Mouse (Mus musculus) stomach, embryonic 14.5 days (tissue): ENCODE data around the gene Spi1. TPM values are rescaled to one million over a fixed set of nuclear protein-coding genes. Genes with fewer than 3 reads are reported as not detected.

Experiments
- ATAC-seq: fragments of 200-750 bp; cut with Nextera tagmentation; 2 replicates; pipeline ENCODE4 v1.8.0; 2017; ENCODE audit warnings: low read depth, moderate TSS enrichment; ENCODE audit not compliant: insufficient number of reproducible peaks, insufficient read depth, low FRiP score
- H3K27ac ChIP-seq: fragments of 300-500 bp; sonication (generic); 2 replicates; pipeline ENCODE4 v1.5.1; 2014; ENCODE audit warnings: mild to moderate bottlenecking, low read length, moderate library complexity, mixed read lengths
- H3K27me3 ChIP-seq: fragments of 300-500 bp; sonication (generic); 2 replicates; pipeline ENCODE4 v1.6.1; 2014; ENCODE audit warnings: low read length, control low read depth, mixed read lengths; ENCODE audit not compliant: control insufficient read depth, insufficient read depth
- H3K36me3 ChIP-seq: fragments of 300-500 bp; sonication (generic); 2 replicates; pipeline ENCODE4 v1.6.1; 2014; ENCODE audit warnings: mild to moderate bottlenecking, control low read depth, low read length, moderate library complexity, mixed read lengths; ENCODE audit not compliant: control insufficient read depth, insufficient read depth
- H3K4me1 ChIP-seq: fragments of 300-500 bp; sonication (generic); 2 replicates; pipeline ENCODE4 v1.6.1; 2014; ENCODE audit warnings: low read length, control low read depth, mixed read lengths; ENCODE audit not compliant: control insufficient read depth, insufficient read depth
- H3K4me2 ChIP-seq: fragments of 300-500 bp; sonication (generic); replicated peaks from 2 replicates; pipeline ENCODE4 v1.6.1; 2014; ENCODE audit warnings: low read depth, low read length, control low read depth
- H3K4me3 ChIP-seq: fragments of 300-500 bp; sonication (generic); 2 replicates; pipeline ENCODE4 v1.5.1; 2014; ENCODE audit warnings: low read depth, low read length, control low read depth
- H3K9ac ChIP-seq: fragments of 300-500 bp; sonication (generic); replicated peaks from 2 replicates; pipeline ENCODE4 v1.6.1; 2014; ENCODE audit warnings: low read depth, mild to moderate bottlenecking, control low read depth, low read length, moderate library complexity, mixed read lengths
- H3K9me3 ChIP-seq: fragments of 300-500 bp; sonication (generic); 2 replicates; pipeline ENCODE4 v1.6.1; 2016; ENCODE audit warnings: low read depth, low read length, control low read depth; ENCODE audit not compliant: control insufficient read depth
- WGBS: fragments of 180-500 bp; shearing (Covaris S2); extraction: QIAGEN DNeasy Blood & Tissue Kit; methylation state at CpG from one replicate; pipeline ENCODE4 v1.1.7; 2014; 5-methylcytosine and 5-hydroxymethylcytosine counted together
- polyA plus RNA-seq: library from polyadenylated mRNA; unstranded; fragments of >200 nt; fragmentation: Nextera tagmentation; extraction: Ambion mirVana; gene quantifications from 2 replicates; pipeline ENCODE4 v1.2.1, GENCODE M21; 2014

The Spi1 gene
- polyA plus RNA-seq, 1 experiment from 2014 or later = 6.0 TPM

DNA sequence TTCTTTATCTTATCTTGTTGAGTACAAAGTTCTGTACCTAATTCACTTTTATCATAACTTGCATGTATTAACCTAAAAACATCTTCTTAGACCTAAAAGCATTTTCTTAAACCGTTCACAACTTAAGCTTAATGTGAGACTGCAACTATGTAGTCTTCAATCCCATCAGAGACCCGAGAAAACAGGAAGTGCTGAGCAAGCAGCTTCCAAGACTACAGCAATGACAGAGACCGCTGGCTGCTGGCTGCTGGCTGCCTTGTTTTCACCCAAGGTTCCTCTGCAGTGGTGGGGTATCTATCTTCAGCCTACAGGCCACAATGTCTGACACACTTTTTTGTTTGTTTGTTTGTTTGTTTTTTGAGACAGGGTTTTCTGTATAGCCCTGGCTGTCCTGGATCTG lies 30.3 kb upstream of the Spi1 start:
- 77% methylated on average over 3 of the region's 3 CpGs for WGBS
- Histone ChIP-seq H3K27ac (no peak overlapping the region), H3K27me3 (no peaks in the 10 kb centered on the region), H3K4me3 (no peak overlapping the region), H3K36me3 (peaks cover 19% of the 10 kb centered on the region), H3K4me1 (peaks cover 6% of the 10 kb centered on the region; the same call in 1 of the 2 replicates), H3K4me2 (no peak overlapping the region), H3K9ac (no peak overlapping the region), H3K9me3 (no peaks in the 10 kb centered on the region)
- no peak for ATAC-seq

DNA sequence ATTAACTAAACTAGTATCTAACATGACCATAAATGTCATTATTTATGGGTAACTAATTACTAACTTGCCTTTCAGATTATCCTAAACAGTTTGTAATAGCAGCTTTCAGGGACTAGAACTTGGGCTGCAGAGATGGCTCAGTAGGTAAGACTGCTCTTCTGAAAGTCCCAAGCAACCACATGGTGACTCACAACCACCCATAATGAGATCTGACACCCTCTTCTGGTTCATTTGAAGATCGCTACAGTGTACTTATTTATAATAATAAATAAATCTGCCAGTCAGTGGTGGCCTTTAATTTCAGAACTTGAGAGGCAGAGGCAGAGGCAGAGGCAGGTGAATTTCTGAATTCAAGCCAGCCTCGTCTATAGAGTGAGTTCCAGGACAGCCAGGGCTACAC lies 29.4 kb upstream of the Spi1 start:
- peak overlapping the region; percentile 49; the same call in 1 of the 2 replicates for H3K4me2 ChIP-seq
- ATAC-seq = no peak
- WGBS = 57% methylated on average over 2 of the region's 2 CpGs
- no peak overlapping the region for H3K9ac ChIP-seq
- H3K4me3 ChIP-seq = no peak overlapping the region
- H3K36me3 ChIP-seq = peaks cover 27% of the 10 kb centered on the region
- H3K27ac ChIP-seq = no peak overlapping the region
- H3K27me3 ChIP-seq = no peaks in the 10 kb centered on the region
- H3K4me1 ChIP-seq = peaks cover 6% of the 10 kb centered on the region; the same call in 1 of the 2 replicates
- H3K9me3 ChIP-seq = no peaks in the 10 kb centered on the region

DNA sequence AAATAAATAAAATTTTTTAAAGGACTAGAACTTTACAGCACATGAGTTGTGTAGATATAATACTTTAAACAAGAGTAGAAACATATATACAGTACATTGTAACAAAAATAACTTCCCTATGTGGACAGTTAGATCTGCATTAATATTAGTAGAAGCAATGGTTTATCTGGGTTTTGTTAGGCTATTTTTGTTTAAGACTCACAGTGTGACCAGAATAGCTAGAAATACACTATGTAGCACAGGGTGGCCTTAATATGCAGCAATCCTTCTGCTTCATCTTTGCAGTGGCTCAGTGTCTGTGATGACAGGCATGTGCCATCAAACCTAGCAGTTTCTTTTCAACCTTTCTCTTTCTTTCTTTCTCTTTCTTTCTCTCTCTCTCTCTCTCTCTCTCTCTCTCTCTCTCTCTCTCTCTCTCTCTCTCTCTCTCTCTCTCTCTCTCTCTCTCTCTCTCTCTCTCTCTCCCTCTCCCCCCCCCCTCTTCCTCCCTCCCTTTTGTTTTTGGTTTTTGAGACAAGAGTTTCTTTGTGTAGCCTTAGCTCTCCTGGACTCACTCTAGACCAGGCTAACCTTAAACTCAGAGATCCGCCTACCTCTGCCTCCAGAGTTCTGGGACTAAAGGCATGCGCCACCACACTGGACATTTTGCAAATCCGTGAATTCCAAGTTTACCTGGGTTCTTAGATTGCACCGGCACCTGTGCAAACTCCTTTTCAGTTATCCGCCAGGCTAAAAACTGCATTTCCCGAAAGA lies 28.8 kb upstream of the Spi1 start:
- H3K9ac ChIP-seq = 0 out of 2 replicates have a peak overlapping the region, but pooled peaks have one; percentile 75
- peaks cover 6% of the 10 kb centered on the region; the same call in 1 of the 2 replicates for H3K4me1 ChIP-seq
- peaks cover 32% of the 10 kb centered on the region for H3K36me3 ChIP-seq
- WGBS = 0% methylated on average over 6 of the region's 6 CpGs
- peak overlapping the region; percentile 49 for H3K4me2 ChIP-seq
- no peaks in the 10 kb centered on the region for H3K9me3 ChIP-seq
- no peak overlapping the region for H3K27ac ChIP-seq
- no peaks in the 10 kb centered on the region for H3K27me3 ChIP-seq
- peak; percentile 59; the same call in 1 of the 2 replicates for ATAC-seq
- H3K4me3 ChIP-seq = peak overlapping the region; percentile 91

DNA sequence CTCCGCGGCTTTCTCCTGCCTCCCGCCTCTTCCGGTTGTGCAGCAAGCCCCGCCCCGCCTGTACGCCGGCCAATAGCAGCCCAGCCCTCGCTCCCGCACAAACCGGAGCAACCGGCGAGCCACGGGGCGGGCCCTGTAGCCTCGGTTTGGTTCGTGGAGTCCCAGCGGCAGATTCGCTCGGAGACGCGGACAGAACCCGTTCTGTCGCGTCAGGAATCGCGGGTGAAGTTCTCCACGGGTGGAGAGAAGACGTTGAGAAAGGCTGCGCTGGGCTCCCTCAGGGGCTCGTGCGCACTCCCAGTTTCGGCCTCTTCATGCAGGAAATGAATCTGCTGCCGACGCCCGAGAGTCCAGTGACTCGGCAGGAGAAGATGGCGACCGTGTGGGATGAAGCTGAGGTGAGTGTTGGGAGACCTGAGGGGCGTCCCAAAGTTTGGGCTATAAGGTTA lies 28.2 kb upstream of the Spi1 start, which contains the start of gene Psmc3:
TSS of gene Psmc3 (plus strand) at position 76 of the 449 bp plus-strand sequence.
- H3K36me3 ChIP-seq = peaks cover 38% of the 10 kb centered on the region
- peak within 1 kb of the TSS; percentile 91 for H3K4me3 ChIP-seq
- under 1% methylated on average over 40 of the region's 40 CpGs for WGBS
- H3K4me2 ChIP-seq = peak within 1 kb of the TSS; percentile 90
- H3K4me1 ChIP-seq = peaks cover 6% of the 10 kb centered on the region; the same call in 1 of the 2 replicates
- peak within 1 kb of the TSS; percentile 75 for H3K9ac ChIP-seq
- H3K9me3 ChIP-seq = no peaks in the 10 kb centered on the region
- peak within 1 kb of the TSS; percentile 66; the same call in 1 of the 2 replicates for H3K27ac ChIP-seq
- peak; percentile 97 for ATAC-seq
- H3K27me3 ChIP-seq = no peaks in the 10 kb centered on the region

DNA sequence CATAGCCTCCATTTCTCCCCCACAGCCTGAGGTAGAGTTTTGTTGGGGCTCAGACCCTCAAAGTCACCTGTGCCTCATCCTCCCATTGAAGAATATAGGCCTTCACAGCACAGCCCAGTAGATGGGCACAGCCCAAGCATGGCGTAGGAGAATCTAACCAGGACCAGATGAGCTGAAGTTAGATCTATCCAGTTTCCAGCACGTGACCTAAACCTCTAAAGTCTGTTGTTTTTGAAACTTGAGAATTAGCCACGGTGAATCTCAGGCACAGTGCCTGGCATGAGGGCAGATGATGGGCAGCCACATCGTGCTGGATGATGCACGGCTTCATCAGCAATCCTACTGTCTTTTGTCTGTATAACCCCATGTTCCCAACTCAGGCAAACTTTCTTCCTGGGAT lies 23.8 kb upstream of the Spi1 start:
- no peak overlapping the region for H3K9ac ChIP-seq
- H3K27ac ChIP-seq = no peak overlapping the region
- H3K9me3 ChIP-seq = no peaks in the 10 kb centered on the region
- H3K4me1 ChIP-seq = peaks cover 6% of the 10 kb centered on the region; the same call in 1 of the 2 replicates
- 93% methylated on average over 5 of the region's 5 CpGs for WGBS
- no peaks in the 10 kb centered on the region for H3K27me3 ChIP-seq
- H3K4me2 ChIP-seq = no peak overlapping the region
- H3K36me3 ChIP-seq = peaks cover 66% of the 10 kb centered on the region
- H3K4me3 ChIP-seq = no peak overlapping the region
- ATAC-seq = no peak

DNA sequence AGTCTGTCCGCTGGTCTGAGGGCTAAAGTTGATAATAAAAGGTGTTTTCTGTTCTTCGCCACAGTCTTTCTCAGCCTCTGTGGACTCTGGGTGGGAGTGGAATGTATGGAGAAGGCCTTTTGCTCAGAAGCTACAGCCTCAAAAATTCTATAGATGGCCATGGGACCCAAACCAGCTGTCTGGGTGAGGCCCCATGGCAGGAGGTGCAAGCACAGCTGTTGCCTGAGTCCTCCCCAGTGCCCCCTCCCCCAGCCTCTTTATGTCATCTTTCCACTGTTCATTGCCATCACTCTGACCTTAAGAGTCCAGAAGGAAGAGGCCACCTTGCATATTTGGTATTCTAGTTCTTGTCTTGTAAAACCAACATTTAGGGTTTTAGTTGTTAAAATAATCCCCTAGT lies 22.8 kb upstream of the Spi1 start:
- peaks cover 75% of the 10 kb centered on the region for H3K36me3 ChIP-seq
- H3K9ac ChIP-seq = no peak overlapping the region
- no peak overlapping the region for H3K27ac ChIP-seq
- H3K4me1 ChIP-seq = peaks cover 6% of the 10 kb centered on the region; the same call in 1 of the 2 replicates
- H3K4me2 ChIP-seq = no peak overlapping the region
- H3K9me3 ChIP-seq = no peaks in the 10 kb centered on the region
- no peak for ATAC-seq
- WGBS = 100% methylated on average over 2 of the region's 2 CpGs
- H3K4me3 ChIP-seq = no peak overlapping the region
- no peaks in the 10 kb centered on the region for H3K27me3 ChIP-seq

DNA sequence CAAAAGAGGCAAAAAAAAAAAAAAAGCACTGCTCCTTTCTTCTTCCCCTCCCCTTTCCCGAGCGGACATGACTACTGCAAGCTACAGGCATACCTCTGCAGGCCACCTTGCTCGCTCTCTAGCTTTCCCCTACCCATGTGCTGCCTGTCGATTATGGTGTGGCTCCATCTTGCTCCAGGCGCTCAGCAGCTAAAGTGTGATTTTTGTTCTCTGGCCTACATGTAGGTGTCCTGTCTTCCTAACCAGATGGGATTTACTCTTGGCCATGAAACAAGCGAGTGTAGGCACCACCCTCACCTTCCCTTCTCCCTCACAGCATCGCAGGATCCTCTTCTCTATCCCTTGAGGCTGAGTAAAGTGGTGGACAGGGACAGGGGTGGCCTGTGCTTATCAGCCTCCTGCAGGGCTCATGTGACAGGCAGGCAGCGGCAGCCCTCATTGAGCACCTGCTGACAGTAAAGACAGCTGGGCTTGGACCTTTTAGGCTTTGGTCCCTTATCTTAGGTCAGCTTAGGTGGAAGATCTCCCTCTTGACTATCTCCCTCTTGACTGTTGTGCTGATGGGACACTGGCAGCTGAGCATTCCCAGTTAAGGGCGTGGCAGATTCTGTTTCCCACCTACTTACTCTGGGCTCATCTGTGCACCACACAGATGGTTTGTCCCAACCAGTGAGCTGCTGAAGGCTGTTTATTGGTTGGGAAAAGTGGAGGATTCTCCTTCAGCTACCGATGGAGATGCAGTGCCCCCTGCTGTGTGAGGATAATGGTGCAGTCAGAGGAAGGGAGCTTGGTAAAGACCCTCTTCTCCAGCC lies 21.4 kb upstream of the Spi1 start:
- H3K36me3 ChIP-seq = peaks cover 68% of the 10 kb centered on the region
- H3K9ac ChIP-seq = no peak overlapping the region
- H3K4me1 ChIP-seq = no peaks in the 10 kb centered on the region
- H3K9me3 ChIP-seq = no peaks in the 10 kb centered on the region
- H3K27ac ChIP-seq = no peak overlapping the region
- no peak; the same call in 1 of the 2 replicates for ATAC-seq
- no peak overlapping the region for H3K4me2 ChIP-seq
- no peaks in the 10 kb centered on the region for H3K27me3 ChIP-seq
- H3K4me3 ChIP-seq = no peak overlapping the region
- WGBS = 78% methylated on average over 10 of the region's 10 CpGs

DNA sequence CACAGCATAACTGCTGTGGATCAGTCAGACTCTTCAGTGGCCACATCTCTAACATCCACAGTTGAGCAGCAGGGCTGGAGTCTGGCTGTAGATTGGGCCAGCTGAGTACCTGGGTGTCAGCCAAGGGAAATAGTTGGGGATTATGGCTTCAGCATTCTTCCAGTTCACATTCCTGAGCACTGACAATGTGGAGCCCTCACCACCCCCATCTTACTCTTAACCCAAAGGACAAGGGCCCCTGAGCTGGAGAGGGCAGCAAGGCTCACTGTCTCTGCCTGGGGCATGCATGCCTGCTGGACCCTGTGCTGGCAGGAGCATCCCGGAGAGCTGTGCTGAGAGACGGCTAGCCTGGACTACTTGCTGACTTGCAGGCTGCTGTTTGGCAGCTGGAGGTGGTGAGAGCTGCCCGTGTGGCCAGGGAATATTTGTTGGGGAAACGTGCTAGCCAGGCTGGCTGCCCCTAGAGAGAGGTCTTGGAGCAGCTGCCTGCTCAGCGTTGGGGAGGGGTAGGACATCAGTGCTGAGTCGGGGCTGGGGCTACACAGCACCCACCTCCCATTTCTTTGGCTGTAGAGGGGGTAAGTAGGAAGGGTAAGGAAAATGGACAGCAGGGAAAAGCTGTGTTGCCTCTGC lies 20.2 kb upstream of the Spi1 start:
- H3K27me3 ChIP-seq = no peaks in the 10 kb centered on the region
- H3K9me3 ChIP-seq = no peaks in the 10 kb centered on the region
- H3K9ac ChIP-seq = no peak overlapping the region
- H3K4me3 ChIP-seq = no peak overlapping the region
- 68% methylated on average over 6 of the region's 6 CpGs for WGBS
- no peak overlapping the region for H3K4me2 ChIP-seq
- no peak; the same call in 1 of the 2 replicates for ATAC-seq
- peak overlapping the region; percentile 10; the same call in 1 of the 2 replicates for H3K27ac ChIP-seq
- H3K36me3 ChIP-seq = peaks cover 56% of the 10 kb centered on the region
- H3K4me1 ChIP-seq = no peaks in the 10 kb centered on the region
